Mouse (Mus musculus): Measurements from ENCODE around the gene Mta3.

Gene Mta3

DNA sequence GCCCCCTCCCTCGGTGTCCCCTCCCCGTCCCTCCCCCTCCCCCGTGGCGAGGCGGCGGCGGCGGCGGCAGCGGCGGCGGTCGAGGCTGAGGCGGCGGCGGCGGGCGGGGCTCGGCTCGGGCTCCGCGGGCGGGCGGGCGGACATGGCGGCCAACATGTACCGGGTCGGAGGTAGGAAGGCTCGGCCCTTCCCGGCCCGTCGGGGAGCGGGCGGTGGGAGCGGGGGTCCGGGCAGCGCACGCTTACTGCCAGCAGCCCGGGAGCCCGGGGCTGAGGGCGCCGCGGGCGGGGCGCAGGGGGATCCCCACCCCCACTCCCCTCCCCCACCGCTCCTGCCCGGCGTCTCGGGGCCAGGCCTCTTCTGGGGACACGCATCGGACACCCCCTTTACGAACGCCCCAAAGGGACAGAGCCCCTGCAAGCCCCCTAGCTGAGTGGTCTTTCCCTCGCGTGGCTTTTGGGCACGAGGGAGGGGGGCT is at the start of gene Mta3:
Mta3 (plus strand) TSS at position 48 of the 478 bp plus-strand sequence.
- DNase-seq: peak; percentile 79 to 83

DNA sequence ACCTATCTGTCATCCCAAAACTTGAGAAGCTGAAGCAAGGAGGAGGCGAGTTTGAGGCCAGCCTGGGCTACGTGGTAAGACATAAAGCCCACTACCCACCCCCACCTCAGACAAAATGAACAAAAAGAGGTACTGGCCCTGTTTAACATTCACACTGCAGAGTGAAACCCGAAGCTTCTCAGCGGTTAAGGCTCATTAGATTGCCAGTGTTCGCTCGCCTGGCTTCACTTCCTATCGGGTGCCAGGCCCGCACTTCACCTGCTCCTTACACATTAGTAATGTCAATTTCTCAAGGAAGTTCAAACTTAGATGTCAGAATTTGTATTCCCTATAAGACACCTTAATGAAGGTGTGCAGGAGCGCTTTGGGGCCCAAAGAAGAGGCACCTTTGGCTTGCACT is 48.6 kb upstream of the Mta3 start:
- no peak for DNase-seq

DNA sequence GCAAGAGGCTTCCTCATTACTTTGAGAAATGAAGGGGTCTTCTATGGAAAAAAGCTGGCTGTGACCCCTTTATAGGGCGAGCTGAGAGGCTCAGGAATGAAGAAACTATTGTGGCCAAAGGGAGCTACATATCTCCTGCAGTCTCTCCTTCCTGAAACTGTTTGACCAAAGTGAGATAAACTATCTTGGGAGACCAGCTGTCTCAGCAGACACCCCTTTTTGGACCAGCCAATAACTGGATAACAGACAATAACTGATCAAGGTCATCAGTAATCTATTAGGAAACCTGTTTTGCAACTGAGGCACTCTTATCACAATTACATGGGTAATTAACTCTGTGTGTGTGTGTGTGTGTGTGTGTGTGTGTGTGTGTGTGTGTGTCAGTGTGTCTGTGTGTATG is 47.0 kb upstream of the Mta3 start:
- no peak for DNase-seq

DNA sequence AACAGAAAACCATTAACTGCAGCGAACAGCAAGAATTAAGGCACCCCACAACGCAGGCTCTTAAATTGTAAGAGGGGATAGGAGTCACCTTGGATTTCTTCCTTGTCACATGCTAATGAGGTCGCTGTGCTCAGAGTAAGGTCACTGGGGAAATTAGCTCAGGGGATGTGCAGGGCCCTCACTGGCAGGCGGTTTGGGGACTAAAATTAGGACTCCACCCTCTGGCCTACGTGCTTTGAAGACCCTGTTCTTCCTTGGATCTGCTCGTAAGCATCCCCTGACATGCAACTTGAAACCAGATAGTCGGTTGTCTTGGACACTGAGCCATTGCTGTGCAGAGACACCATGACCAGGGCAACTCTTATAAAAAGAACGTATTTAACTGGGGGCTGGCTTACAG is 41.2 kb upstream of the Mta3 start:
- no peak for DNase-seq

DNA sequence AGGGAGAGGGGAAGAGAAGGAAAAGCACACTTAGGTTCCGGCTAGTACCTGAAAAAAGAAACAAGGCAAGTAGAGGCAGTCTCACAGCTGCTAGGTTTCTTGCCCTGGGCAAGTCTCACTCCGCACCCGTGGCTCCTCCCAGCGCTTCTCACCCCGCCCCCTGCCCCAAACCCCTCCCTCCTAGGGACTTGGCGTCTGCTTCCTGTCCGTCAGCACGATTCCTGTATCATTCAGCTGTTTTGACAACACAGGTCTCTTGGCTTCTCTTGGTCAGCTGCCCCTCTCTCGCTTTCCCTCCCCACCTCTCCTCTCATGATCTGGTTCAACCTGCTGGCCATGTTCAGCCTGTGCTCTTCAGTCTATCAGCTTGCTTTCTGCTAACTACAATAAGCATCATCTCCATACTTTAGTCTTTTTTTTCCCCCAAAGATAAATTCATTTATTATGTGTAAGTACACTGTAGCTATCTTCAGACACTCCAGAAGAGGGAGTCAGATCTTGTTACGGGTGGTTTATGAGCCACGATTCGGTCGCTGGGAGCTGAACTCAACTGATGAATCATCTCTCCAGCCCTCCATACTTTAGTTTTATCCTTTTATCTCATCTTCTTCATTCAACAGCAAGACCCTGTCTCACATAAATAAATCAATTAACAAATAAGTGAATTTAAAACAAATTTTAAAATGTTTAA is 39.2 kb upstream of the Mta3 start:
- no peak for DNase-seq

DNA sequence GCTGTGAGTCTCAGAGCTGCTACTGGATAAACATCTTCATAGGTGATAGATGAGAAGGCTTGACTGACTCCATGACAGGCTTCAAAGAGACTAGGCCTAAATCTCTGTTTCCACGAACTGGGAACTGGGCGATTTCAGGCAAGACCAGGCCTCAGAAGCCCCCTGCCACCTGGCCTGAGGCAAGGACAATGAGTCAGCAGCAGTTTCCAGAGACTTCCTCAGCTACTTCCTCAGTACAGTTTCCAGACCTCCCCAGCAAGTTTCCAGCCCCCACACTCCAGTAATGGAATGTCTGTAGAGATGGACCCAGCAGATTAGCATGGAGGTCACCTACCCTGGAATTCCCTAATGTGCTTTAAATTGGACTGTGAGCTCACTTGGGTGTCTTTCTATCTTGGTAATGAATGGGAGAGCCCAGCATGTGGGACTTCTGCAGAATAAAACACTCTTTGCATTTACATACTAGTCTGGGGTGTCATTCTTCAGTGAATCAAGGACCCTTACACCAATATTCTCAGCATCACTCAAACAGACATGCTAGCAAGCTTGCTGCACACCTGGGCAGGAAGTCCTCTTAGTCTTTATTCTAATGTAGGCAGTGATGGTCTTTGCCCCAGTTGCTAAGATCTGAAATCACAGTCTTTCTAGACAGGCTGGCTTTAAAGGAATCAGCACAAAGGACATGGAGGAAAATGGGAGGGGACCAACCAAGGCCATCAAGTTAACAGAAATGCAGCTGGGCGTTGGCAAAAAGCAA is 37.9 kb upstream of the Mta3 start:
- DNase-seq: no peak

DNA sequence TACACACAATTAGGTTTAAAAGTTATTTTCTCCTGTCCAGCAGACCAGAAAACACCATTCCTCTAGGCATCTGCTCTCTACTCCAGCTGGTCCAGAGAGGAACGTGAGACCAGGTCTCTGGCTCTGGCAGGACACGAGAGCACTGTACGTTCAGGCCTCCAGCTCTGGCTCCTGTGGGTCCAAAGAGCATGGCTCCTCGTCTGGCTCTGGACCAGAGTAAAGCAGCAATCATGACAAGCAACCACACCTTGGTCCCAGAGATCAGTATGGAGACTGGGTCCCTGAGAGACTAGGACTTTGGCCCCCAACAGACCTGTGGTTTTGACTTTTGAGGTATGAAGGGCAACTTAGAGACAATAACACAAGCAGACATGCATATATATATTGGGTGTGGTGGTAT is 33.3 kb upstream of the Mta3 start:
- no peak for DNase-seq

DNA sequence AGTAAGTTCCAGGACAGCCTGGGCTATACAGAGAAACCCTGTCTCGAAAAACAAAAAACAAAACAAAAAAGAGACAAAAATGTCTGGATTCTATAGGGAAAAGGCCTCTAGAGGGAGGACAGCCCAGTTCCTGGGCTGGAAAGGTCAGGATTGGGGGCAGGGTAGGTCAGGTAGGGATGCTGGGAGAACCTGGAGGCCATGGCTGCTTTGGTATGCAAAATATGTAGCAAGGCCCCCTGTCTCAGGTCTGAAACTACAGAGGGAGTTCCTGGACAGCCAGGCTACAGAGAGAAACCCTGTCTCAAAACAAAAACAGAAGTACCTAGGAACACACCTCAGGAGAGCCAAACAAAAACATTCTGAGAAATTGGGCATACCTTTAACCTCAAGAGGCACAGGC is 28.6 kb upstream of the Mta3 start:
- DNase-seq: no peak

DNA sequence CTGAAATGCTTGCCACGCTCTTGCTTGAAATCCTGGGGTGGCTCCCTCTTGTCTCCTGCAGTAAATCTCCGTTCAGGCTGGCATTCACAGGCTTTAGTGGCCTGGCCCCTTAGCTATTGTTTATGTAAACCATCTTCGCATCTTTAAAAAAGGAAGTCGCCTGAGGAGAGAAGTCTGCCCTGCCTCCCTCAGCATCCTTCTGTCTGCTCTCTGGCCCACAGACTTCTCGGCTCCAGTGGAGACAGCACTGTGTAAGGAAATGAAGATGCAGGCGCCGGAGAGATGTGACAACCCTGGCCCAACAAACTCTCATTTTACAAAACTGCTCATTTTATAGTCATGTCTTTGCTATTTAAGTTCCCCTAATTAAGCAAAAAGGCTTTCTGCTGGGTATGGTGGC is 24.0 kb upstream of the Mta3 start:
- DNase-seq: no peak

DNA sequence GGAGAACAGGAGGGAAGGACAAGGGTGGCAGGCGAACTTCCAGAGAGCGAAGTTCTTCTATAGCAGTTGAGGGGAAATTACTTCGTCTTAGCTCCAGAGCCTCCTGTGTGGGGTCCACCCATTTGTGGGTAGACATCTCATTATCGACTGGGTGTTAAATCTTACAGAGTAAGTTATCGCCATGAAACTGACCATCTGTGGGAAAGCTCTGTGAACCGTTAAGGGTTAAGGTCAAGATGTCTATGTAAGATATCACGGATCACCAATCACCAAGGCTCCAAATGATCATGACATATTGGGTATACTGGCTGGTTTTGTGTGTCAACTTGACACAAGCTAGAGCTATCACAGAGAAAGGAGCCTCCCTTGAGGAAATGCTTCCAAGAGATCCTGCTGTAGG is 21.5 kb upstream of the Mta3 start:
- no peak for DNase-seq

DNA sequence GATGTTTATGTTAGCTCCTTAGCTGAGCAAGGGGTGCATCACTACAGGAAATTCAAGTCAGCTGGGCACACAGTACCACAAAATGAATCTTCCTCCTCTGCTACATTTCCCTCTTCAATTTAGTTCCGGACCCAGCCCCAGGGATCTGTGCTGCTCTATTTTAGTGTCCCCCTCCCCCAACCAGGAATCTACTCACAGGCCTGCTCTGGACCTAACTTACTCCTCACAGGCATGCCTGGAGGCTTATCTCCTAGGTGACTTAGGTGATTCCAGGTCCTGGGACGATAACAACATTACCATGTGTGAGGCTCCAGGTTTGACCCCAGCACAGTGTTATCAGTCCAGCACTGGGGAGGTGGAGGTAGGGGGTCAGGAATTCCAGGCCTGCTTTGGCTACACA is 15.5 kb upstream of the Mta3 start:
- no peak for DNase-seq

DNA sequence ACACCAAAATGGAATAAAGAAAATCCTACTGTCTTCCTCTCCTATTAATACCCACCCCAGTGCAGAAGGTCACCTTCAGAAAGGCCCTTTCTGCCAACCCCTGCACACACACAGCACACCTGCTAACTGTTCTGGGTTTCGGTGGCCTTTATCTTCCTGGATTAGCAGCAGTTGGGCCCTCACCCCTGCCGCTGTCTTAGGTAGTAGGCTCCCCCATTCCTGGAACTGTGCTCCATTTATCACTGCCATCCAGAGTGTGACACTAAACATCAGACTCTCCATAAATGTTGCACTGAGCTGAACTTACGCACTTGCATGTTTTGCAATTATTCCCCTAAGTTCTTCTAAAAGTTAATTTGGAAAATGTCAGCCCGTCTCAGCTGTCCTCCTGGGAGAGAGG is 14.6 kb upstream of the Mta3 start:
- no peak for DNase-seq

DNA sequence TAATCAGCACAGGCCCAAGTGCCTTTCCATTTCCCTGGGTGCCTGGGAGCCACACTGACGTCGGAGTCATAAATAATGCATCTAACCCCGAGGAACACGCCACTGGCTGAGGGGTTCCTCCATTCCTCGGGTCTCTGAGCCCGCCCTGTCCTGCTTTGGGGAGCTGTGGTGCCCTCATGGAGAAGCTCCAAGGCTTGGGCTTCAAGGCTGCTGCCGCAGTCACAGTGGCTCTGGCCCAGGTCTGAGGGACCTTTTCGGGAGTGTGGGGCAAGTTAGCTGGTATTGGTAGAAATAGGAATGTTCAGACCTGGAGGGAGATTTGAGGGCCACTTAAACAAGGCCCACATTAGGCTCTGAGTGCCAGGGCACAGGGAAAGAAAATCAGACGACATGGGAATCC is 12.0 kb upstream of the Mta3 start:
- no peak for DNase-seq

DNA sequence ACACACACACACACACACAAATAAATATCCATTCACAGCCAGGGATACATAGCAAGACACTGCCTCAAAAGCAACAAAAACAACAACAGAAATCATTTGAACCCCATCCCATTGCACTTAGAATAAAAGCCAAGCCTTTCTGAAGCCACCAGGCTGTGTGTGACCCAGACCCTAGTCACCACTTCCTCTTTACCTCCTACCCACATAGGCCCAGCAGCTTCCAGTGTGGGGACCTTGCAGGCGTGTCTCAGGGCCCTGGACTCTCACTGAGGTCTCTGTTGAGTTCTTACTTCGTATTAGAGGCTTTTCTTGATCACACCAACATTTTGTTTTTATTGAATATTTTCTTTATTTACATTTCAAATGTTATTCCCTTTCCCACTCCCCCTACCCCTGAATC is 10.2 kb upstream of the Mta3 start:
- DNase-seq: no peak

DNA sequence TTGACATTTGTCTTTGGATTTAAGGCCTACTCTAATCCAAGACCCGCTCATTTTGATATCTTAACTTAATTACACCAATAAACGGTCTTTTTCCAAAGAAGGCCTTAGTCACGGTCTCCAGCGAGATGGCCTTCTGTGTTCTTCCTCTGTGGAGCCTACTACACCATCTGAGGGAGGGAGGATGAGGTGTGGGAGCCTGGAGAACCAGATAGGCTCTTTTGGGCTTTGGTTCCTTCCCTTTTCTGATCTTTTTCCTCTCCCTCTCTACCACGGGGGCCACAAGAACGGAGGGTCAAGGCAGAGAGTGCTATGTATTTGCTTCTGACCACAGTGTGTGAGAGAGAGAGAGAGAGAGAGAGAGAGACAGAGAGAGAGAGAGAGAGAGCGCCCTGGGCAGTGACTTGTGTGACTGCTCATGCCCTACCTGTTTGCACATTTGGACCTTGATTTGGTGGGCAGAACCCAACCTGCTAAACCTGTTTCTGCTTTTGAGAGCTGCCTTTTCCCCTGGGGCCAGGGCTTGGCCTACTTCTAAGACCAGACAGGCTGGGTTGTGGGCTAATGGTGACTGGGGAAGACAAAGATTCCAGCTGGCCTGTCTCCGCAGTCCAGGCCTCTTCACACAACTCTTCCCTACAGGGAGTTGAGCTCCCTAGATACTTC is 6.8 kb upstream of the Mta3 start:
- DNase-seq: no peak

DNA sequence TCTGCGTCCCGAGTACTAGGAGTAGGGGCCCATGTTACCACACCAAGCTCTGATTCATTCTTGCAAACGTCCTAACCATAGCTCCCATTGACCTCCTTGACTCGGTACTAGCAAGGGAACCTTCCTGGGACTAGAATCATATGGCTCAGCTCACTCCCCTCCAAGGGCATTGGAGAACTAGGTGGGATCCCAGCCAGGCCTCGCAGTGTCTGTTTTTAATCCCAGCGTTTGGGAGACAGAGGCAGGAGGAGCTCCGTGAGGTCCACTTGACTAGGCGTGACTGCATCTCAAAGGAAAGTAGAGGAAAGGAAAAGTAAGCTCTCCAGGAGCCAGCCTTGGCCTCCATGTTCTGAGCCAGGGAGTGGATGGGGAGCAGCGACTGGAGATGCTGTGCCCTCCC is 5.8 kb upstream of the Mta3 start:
- DNase-seq: no peak

DNA sequence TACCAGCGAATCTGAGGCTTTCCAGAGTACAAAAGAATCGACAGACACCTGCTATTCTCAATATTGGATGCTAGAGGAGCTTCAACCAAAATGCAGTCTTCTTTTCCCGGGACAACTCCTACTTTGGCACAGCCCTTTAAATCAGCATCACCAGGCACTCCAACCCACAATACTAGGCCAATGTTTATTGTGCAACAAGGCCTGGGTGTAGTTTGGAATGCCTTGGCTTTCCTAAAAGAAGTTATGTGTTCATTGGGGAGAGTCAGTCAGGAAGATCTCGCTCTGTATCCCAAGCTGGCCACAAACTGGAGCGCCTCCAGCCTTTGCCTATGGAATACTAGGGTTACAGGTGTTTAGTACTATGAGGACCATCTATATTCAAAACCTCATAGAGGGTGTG is 1.5 kb upstream of the Mta3 start:
- no peak for DNase-seq

DNA sequence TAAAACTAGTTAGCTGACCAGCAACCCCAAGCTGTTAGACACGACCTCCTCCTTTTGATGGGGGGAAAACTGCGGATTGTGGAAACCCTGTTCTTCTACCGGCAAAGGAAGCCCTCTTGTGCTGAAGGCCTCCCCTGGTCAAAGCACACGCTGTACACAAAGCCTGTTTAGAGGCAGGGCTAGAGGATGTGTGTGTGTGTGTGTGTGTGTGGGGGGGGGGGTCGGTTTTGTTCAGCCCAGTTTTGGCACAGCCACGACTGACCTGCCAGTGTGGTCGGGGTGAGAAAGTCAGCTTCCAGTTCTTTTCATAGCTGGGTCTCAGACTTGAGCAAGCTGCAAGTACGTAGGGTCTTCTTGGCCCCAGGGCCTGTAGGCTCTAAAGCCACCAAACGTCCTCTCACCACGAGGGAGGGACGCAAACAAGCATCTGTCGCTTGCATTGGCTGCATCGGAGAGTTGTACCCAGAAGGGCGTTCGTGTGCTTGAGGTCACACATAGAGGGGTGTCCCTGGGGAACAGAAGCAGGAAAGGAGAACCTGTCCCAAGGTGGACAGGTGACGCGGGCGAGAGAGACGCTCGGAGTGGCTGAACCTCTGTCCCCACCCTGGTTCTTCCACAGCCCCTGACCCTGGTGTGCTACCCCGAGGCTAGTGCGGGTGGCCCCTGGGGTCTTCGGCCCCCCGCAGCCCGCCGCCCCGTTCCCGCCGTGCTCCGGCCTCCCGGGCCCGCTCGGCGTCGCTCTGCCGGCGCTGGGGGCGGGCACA is 429 bp upstream of the Mta3 start:
- peak; percentile 63 to 69 for DNase-seq

DNA sequence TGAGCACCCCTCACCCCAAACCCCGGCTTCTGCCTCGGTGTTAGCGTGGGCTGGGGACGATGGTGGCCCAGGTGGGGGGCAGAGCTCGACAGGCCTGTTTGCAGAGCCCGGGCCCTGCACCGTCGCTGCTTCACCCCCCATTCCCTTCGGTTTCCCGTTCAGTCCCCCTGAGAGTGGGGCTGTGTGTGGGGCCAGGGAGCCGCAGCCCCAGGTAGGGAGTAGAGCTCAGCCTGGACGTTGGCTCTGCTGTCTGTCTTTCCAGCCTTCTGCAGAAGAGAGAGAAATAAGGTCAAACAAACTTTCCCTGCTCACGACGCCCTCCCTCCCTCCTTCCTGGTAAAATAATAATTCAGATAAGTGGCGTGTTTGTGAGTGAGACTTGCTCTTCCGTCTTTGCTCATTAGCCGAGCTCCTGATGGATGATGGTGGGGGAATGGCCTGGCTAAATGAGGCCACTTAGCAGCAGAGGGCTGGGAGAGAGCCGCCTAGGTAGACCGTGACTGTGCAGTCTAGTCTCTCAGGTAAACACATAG is 697 bp downstream of the Mta3 start:
- DNase-seq: peak; percentile 51 to 59

DNA sequence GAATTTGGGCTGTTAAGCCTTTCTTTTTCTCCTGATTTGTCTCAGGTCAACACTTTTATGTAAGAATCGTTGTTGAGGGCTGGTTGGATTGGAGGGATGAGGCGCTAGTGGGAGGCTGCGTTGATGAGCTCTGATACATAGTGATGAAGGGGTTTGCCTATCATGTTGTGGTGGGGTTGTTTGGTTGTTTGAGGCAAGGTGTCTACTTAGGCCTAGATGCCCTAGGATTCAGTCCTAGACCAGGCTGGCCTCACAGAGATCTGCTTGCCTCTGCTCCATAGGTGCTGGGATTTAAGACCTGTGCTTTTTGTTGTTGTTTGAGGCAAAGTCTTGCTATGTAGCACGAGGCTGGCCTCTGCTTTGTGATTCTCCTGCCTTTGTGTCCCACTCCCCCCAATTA is 1.4 kb downstream of the Mta3 start:
- no peak for DNase-seq

DNA sequence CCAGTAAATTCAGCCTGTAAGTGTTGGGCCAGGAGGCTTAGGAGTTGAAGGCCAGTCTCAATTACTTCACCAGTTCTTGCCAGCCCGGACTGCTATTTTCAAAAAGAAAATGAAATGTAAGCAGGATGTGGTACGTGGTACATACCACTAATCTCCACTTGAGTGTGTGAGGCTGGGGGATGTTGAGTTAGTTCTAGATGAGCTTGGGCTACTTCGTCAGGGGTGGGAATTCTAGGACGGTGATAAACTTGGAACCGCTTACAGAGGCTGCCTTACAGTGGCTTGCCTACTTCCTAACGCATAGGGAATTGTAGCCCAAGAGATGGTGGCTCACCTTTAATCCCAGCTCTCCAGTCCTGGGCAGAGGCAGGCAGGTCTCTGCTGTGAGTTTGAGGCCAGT is 1.9 kb downstream of the Mta3 start:
- DNase-seq: no peak

DNA sequence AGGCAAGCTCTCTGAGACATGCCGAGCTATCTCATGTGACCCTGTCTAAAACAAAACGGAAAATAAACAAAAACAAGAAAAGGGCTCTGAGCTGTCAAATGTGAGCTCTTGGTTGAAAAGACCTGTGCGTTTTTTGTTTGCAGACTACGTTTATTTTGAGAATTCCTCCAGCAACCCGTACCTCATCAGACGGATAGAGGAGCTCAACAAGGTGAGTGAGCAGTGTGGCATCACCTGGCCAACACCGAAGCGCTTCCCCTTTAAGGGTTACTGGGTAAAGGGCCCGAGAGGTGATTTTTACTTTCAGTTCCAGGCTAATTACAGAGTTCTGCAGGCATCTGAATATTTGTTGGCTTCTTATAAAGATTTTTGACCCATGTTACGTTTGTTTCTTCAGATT is 2.3 kb downstream of the Mta3 start:
- no peak for DNase-seq

DNA sequence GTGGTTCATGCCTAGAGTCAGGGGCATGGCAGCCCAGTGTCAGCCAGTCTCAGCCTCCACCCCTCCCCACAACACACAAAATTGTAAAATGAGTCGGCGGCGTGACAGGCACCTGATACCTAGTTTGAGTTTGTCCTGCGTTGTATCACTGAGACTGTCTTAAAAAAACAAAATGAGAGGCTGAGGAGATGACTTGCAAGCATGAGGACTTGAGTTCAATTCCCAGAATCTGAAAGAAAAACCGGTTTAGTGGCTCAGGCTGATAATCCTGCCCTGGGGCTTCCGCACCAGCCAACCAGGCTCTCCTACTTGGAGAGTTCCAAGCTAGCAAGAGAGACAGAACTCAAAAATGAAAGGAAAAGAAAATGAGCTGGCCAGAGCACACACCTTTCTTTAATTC is 2.9 kb downstream of the Mta3 start:
- DNase-seq: no peak
